Mouse (Mus musculus): ENCODE results near the gene Map3k9. TPM values are rescaled to one million over a fixed set of nuclear protein-coding genes. Genes with fewer than 3 reads are reported as not detected.

Map3k9 gene
- polyA plus RNA-seq, 1 experiment from 2014 or later: 2.4 TPM

GRCm38 (mm10) chr12:81702903-81703302 lies 78.1 kb downstream of the Map3k9 start:
- Histone ChIP-seq H3K27ac (no peak overlapping the region), H3K79me2 (ENCODE audit: inconsistent target) (no peaks in the 10 kb centered on the region)
- 0% methylated on average over 1 of the region's 1 CpGs for WGBS (ENCODE audit: missing documents)

GRCm38 (mm10) chr12:81698011-81698410 lies 83.0 kb downstream of the Map3k9 start:
- H3K27ac ChIP-seq: no peak overlapping the region
- H3K4me3 ChIP-seq (ENCODE audit: inconsistent target): no peak overlapping the region
- no peaks in the 10 kb centered on the region for H3K36me3 ChIP-seq (ENCODE audit: inconsistent target)
- 32% methylated on average over 4 of the region's 4 CpGs for WGBS (ENCODE audit: missing documents)
- no peaks in the 10 kb centered on the region for H3K79me2 ChIP-seq (ENCODE audit: inconsistent target)

More at GRCm38 (mm10) chr12:81702903-81703302, 78.1 kb downstream of the Map3k9 start:
- H3K36me3 ChIP-seq (ENCODE audit: inconsistent target): no peaks in the 10 kb centered on the region
- H3K4me3 ChIP-seq (ENCODE audit: inconsistent target): no peak overlapping the region

GRCm38 (mm10) chr12:81691177-81691730 lies 89.7 kb downstream of the Map3k9 start:
- 22% methylated on average over 8 of the region's 8 CpGs for WGBS (ENCODE audit: missing documents)
- Histone ChIP-seq H3K36me3 (ENCODE audit: inconsistent target) (no peaks in the 10 kb centered on the region), H3K4me3 (ENCODE audit: inconsistent target) (no peak overlapping the region), H3K27ac (no peak overlapping the region), H3K79me2 (ENCODE audit: inconsistent target) (no peaks in the 10 kb centered on the region)

- H3K27ac ChIP-seq: no peak overlapping the region
- H3K4me3 ChIP-seq (ENCODE audit: inconsistent target): no peak overlapping the region
- 83% methylated on average over 7 of the region's 7 CpGs for WGBS (ENCODE audit: missing documents)
- H3K79me2 ChIP-seq (ENCODE audit: inconsistent target): no peaks in the 10 kb centered on the region
- no peaks in the 10 kb centered on the region for H3K36me3 ChIP-seq (ENCODE audit: inconsistent target)
Observed at GRCm38 (mm10) chr12:81690751-81691150, 90.2 kb downstream of the Map3k9 start.

- 94% methylated on average over 15 of the region's 15 CpGs for WGBS (ENCODE audit: missing documents)
- Histone ChIP-seq H3K27ac (no peak overlapping the region), H3K36me3 (ENCODE audit: inconsistent target) (no peaks in the 10 kb centered on the region), H3K4me3 (ENCODE audit: inconsistent target) (no peak overlapping the region), H3K79me2 (ENCODE audit: inconsistent target) (no peaks in the 10 kb centered on the region)
Observed at GRCm38 (mm10) chr12:81690111-81690510, 90.9 kb downstream of the Map3k9 start.

- no peak overlapping the region for H3K27ac ChIP-seq
- H3K36me3 ChIP-seq (ENCODE audit: inconsistent target): no peaks in the 10 kb centered on the region
- no peaks in the 10 kb centered on the region for H3K79me2 ChIP-seq (ENCODE audit: inconsistent target)
- H3K4me3 ChIP-seq (ENCODE audit: inconsistent target): no peak overlapping the region
- WGBS (ENCODE audit: missing documents): 60% methylated on average over 4 of the region's 4 CpGs
Observed at GRCm38 (mm10) chr12:81689505-81690056, 91.4 kb downstream of the Map3k9 start.

GRCm38 (mm10) chr12:81688537-81688936 lies 92.4 kb downstream of the Map3k9 start:
- 23% methylated on average over 4 of the region's 4 CpGs for WGBS (ENCODE audit: missing documents)
- no peaks in the 10 kb centered on the region for H3K36me3 ChIP-seq (ENCODE audit: inconsistent target)
- H3K27ac ChIP-seq: no peak overlapping the region
- H3K4me3 ChIP-seq (ENCODE audit: inconsistent target): no peak overlapping the region
- no peaks in the 10 kb centered on the region for H3K79me2 ChIP-seq (ENCODE audit: inconsistent target)

GRCm38 (mm10) chr12:81687873-81688272 lies 93.1 kb downstream of the Map3k9 start:
- H3K27ac ChIP-seq: no peak overlapping the region
- no peaks in the 10 kb centered on the region for H3K79me2 ChIP-seq (ENCODE audit: inconsistent target)
- no peak overlapping the region for H3K4me3 ChIP-seq (ENCODE audit: inconsistent target)
- whole genome bisulfite sequencing (ENCODE audit: missing documents): 90% methylated on average over 5 of the region's 5 CpGs
- no peaks in the 10 kb centered on the region for H3K36me3 ChIP-seq (ENCODE audit: inconsistent target)

- no peaks in the 10 kb centered on the region for H3K36me3 ChIP-seq (ENCODE audit: inconsistent target)
- no peaks in the 10 kb centered on the region for H3K79me2 ChIP-seq (ENCODE audit: inconsistent target)
- no peak overlapping the region for H3K4me3 ChIP-seq (ENCODE audit: inconsistent target)
- 91% methylated on average over 12 of the region's 12 CpGs for WGBS (ENCODE audit: missing documents)
- no peak overlapping the region for H3K27ac ChIP-seq
Observed at GRCm38 (mm10) chr12:81686406-81687117, 94.4 kb downstream of the Map3k9 start.

GRCm38 (mm10) chr12:81685981-81686380 lies 95.0 kb downstream of the Map3k9 start:
- WGBS (ENCODE audit: missing documents): 92% methylated on average over 3 of the region's 3 CpGs
- Histone ChIP-seq H3K36me3 (ENCODE audit: inconsistent target) (no peaks in the 10 kb centered on the region), H3K79me2 (ENCODE audit: inconsistent target) (no peaks in the 10 kb centered on the region), H3K4me3 (ENCODE audit: inconsistent target) (no peak overlapping the region), H3K27ac (no peak overlapping the region)

GRCm38 (mm10) chr12:81684096-81684495 lies 96.9 kb downstream of the Map3k9 start:
- no peaks in the 10 kb centered on the region for H3K79me2 ChIP-seq (ENCODE audit: inconsistent target)
- no peaks in the 10 kb centered on the region for H3K36me3 ChIP-seq (ENCODE audit: inconsistent target)
- H3K27ac ChIP-seq: no peak overlapping the region
- WGBS (ENCODE audit: missing documents): 94% methylated on average over 6 of the region's 6 CpGs
- H3K4me3 ChIP-seq (ENCODE audit: inconsistent target): no peak overlapping the region

GRCm38 (mm10) chr12:81683395-81683794 lies 97.6 kb downstream of the Map3k9 start:
- Histone ChIP-seq H3K36me3 (ENCODE audit: inconsistent target) (no peaks in the 10 kb centered on the region), H3K4me3 (ENCODE audit: inconsistent target) (no peak overlapping the region), H3K27ac (no peak overlapping the region), H3K79me2 (ENCODE audit: inconsistent target) (no peaks in the 10 kb centered on the region)
- 63% methylated on average over 11 of the region's 11 CpGs for WGBS (ENCODE audit: missing documents)

- H3K27ac ChIP-seq: no peak overlapping the region
- H3K4me3 ChIP-seq (ENCODE audit: inconsistent target): no peak overlapping the region
- H3K36me3 ChIP-seq (ENCODE audit: inconsistent target): no peaks in the 10 kb centered on the region
- no peaks in the 10 kb centered on the region for H3K79me2 ChIP-seq (ENCODE audit: inconsistent target)
- WGBS (ENCODE audit: missing documents): 78% methylated on average over 6 of the region's 7 CpGs
Observed at GRCm38 (mm10) chr12:81679807-81680529, 101.0 kb downstream of the Map3k9 start.

- Histone ChIP-seq H3K79me2 (ENCODE audit: inconsistent target) (no peaks in the 10 kb centered on the region), H3K36me3 (ENCODE audit: inconsistent target) (no peaks in the 10 kb centered on the region), H3K27ac (no peak overlapping the region), H3K4me3 (ENCODE audit: inconsistent target) (no peak overlapping the region)
- 22% methylated on average over 2 of the region's 2 CpGs for WGBS (ENCODE audit: missing documents)
Observed at GRCm38 (mm10) chr12:81675557-81675956, 105.4 kb downstream of the Map3k9 start.
